Mouse (Mus musculus): Measurements from ENCODE around the gene Ano6. TPM values are rescaled to one million over a fixed set of nuclear protein-coding genes. Genes with fewer than 3 reads are reported as not detected.

Gene Ano6
- polyA plus RNA-seq, 1 experiment from 2014 or later = 54.0 TPM

- no peaks in the 10 kb centered on the region for H3K4me1 ChIP-seq
- WGBS = 87% methylated on average over 9 of the region's 9 CpGs
- H3K27ac ChIP-seq = no peak overlapping the region
- no peaks in the 10 kb centered on the region for H3K36me3 ChIP-seq
- H3K4me2 ChIP-seq = no peak overlapping the region
- H3K9me3 ChIP-seq (replicated peaks) = peaks cover 5% of the 10 kb centered on the region
- H3K4me3 ChIP-seq (replicated peaks) = no peak overlapping the region
- ATAC-seq (replicated peaks; ENCODE audit: low FRiP score) = no peak
- no peaks in the 10 kb centered on the region for H3K27me3 ChIP-seq
- no peak overlapping the region for H3K9ac ChIP-seq
These were observed 199.0 kb downstream of the Ano6 start for GRCm38 (mm10) chr15:95989496-95990124.

- Histone ChIP-seq H3K9me3 (replicated peaks) (no peaks in the 10 kb centered on the region), H3K4me1 (peaks cover 10% of the 10 kb centered on the region; the same call in 1 of the 2 replicates), H3K36me3 (no peaks in the 10 kb centered on the region), H3K27me3 (no peaks in the 10 kb centered on the region), H3K27ac (peak overlapping the region; percentile 56; the same call in 1 of the 2 replicates), H3K4me2 (no peak overlapping the region), H3K9ac (no peak overlapping the region), H3K4me3 (replicated peaks) (no peak overlapping the region)
- WGBS = 40% methylated on average over 6 of the region's 6 CpGs
- ATAC-seq (replicated peaks; ENCODE audit: low FRiP score) = no peak
These were observed 212.4 kb downstream of the Ano6 start for GRCm38 (mm10) chr15:96002958-96003601.

- H3K27ac ChIP-seq = 0 out of 2 replicates have a peak overlapping the region, but pooled peaks have one; percentile 42
- H3K27me3 ChIP-seq = no peaks in the 10 kb centered on the region
- H3K9me3 ChIP-seq (replicated peaks) = 0 out of 2 replicates have a peak, but pooled peaks cover 9% of the 10 kb centered on the region
- H3K4me2 ChIP-seq = no peak overlapping the region
- 0 out of 2 replicates have a peak, but pooled peaks cover 3% of the 10 kb centered on the region for H3K4me1 ChIP-seq
- WGBS = 88% methylated on average over 16 of the region's 16 CpGs
- no peak overlapping the region for H3K4me3 ChIP-seq (replicated peaks)
- H3K9ac ChIP-seq = no peak overlapping the region
- no peaks in the 10 kb centered on the region for H3K36me3 ChIP-seq
- ATAC-seq (replicated peaks; ENCODE audit: low FRiP score) = no peak
These were observed 221.2 kb downstream of the Ano6 start for GRCm38 (mm10) chr15:96011640-96012390.

- 0 out of 2 replicates have a peak, but pooled peaks cover 13% of the 10 kb centered on the region for H3K9me3 ChIP-seq (replicated peaks)
- no peak overlapping the region for H3K9ac ChIP-seq
- H3K4me1 ChIP-seq = 0 out of 2 replicates have a peak, but pooled peaks cover 3% of the 10 kb centered on the region
- peak overlapping the region; percentile 42; the same call in 1 of the 2 replicates for H3K27ac ChIP-seq
- no peak overlapping the region for H3K4me3 ChIP-seq (replicated peaks)
- peak; percentile 49; the same call in 1 of the 2 replicates for ATAC-seq (replicated peaks; ENCODE audit: low FRiP score)
- peak overlapping the region; percentile 32; the same call in 1 of the 2 replicates for H3K4me2 ChIP-seq
- no peaks in the 10 kb centered on the region for H3K27me3 ChIP-seq
- 43% methylated on average over 8 of the region's 8 CpGs for WGBS
- H3K36me3 ChIP-seq = no peaks in the 10 kb centered on the region
These were observed 221.7 kb downstream of the Ano6 start for GRCm38 (mm10) chr15:96012391-96012775.

GRCm38 (mm10) chr15:96014501-96014900, 223.9 kb downstream of the Ano6 start:
- no peak overlapping the region for H3K27ac ChIP-seq
- no peaks in the 10 kb centered on the region for H3K36me3 ChIP-seq
- no peak overlapping the region for H3K9ac ChIP-seq
- 87% methylated on average over 4 of the region's 4 CpGs for WGBS
- H3K4me3 ChIP-seq (replicated peaks) = no peak overlapping the region
- ATAC-seq (replicated peaks; ENCODE audit: low FRiP score) = no peak
- 0 out of 2 replicates have a peak, but pooled peaks cover 13% of the 10 kb centered on the region for H3K9me3 ChIP-seq (replicated peaks)
- no peaks in the 10 kb centered on the region for H3K27me3 ChIP-seq
- H3K4me1 ChIP-seq = 0 out of 2 replicates have a peak, but pooled peaks cover 3% of the 10 kb centered on the region
- H3K4me2 ChIP-seq = no peak overlapping the region

- WGBS = 86% methylated on average over 3 of the region's 3 CpGs
- no peaks in the 10 kb centered on the region for H3K27me3 ChIP-seq
- no peak overlapping the region for H3K9ac ChIP-seq
- H3K4me3 ChIP-seq (replicated peaks) = no peak overlapping the region
- no peak for ATAC-seq (replicated peaks; ENCODE audit: low FRiP score)
- no peaks in the 10 kb centered on the region for H3K36me3 ChIP-seq
- H3K4me1 ChIP-seq = no peaks in the 10 kb centered on the region
- no peak overlapping the region for H3K27ac ChIP-seq
- H3K9me3 ChIP-seq (replicated peaks) = 0 out of 2 replicates have a peak, but pooled peaks cover 10% of the 10 kb centered on the region
- no peak overlapping the region for H3K4me2 ChIP-seq
These were observed 229.8 kb downstream of the Ano6 start for GRCm38 (mm10) chr15:96020465-96020864.

- Histone ChIP-seq H3K4me1 (no peaks in the 10 kb centered on the region), H3K9ac (no peak overlapping the region), H3K9me3 (replicated peaks) (0 out of 2 replicates have a peak, but pooled peaks cover 7% of the 10 kb centered on the region), H3K27ac (no peak overlapping the region), H3K27me3 (no peaks in the 10 kb centered on the region), H3K4me2 (no peak overlapping the region), H3K4me3 (replicated peaks) (no peak overlapping the region), H3K36me3 (no peaks in the 10 kb centered on the region)
- 59% methylated on average over 10 of the region's 10 CpGs for WGBS
- ATAC-seq (replicated peaks; ENCODE audit: low FRiP score) = no peak
These were observed 230.9 kb downstream of the Ano6 start for GRCm38 (mm10) chr15:96021506-96021905.

Small RNAs within 50 kb of the gene (microRNA-seq; reads per million reads assigned to microRNA genes)
- gene Gm25070 = not detected

Other genes starting within 250 kb of the Ano6 start
- 0.13 TPM in 2 replicates for gene Dbx2, start 134.9 kb upstream of the Ano6 start, polyA plus RNA-seq (2015; fragmentation: Nextera tagmentation; extraction: Ambion mirVana)

Measured in kidney, embryonic 15.5 days (tissue).